Mouse (Mus musculus) embryo, embryonic 10.5 days (tissue): ENCODE data around the gene Ccpg1.

Experiments used
- DNase-seq: peaks from one replicate; pipeline ENCODE4 v3.0.0-alpha.2; 2015; ENCODE audit warnings: low spot score

The Ccpg1 gene

DNA sequence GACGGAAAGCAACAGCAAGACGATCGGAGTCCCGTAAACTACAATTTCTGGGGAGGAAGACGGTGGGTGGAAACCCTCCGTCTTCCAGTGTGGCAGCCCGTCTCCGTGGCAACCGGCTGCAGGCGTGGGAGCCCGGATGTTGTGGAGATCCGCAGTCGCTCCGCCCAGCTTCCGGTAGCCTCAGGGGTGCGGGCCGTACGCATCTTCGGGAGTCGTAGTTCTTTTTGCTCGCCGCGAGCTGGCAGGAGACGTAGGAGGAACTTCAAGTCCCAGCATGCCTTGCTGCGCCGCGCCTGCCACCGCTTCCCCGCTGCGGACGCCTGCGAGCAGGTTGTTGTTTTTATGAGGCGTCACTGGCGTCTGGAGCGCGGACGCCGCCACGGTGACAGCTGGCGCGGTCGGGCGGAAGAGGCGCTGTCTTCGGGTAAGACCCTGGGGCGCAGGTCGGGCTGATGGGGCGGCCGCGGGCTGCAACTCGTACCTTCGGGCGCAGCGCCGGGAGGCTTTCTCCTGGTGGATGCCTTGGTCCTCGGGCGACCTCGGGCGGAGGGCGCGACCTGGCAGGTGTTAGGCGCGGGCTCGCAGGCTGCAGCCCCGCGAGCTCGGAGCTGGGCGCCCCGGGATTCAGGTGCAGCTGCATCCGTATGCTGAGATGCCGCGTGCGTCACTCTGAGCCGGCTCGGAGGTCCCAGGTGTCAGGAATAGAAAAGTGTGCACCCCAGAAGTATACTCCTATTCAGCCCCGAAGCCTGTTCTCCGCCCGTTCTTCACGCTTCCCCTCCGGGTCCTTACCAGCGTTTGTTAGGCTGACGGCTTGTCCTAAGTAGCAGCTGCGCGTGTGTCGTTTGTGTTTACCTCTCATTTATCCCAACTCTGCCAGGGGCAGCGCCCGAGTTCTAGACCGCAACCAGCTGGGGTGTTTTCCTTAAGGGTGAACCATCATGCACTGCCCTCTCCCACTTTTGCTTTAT is at the start of gene Ccpg1, which contains the start of gene Ccpg1os:
Gene Ccpg1 (plus strand): TSS at position 180 of the 971 bp plus-strand sequence.
Gene Ccpg1os (minus strand): TSS at position 133 of the 971 bp plus-strand sequence.
- DNase-seq = peak; percentile 98

DNA sequence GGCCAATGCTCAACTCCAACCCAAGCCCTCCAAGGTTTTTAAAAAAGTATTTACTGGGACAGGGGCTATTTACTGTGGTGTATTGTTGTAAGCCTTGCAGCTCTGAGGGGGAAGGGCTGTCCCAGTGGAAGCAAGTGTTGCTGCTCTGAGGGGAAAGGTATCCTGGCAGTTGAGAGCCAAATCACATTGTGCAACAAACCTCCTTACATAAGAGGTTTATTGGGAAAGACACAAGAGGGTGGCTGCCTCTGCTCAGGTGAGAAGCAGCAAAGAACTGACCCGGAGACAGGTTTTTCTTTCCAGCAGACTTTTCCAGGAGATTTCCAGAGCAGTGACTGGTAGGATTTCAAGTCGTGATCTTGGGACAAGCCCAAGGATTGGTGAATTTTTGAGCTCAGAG is 48.9 kb upstream of the Ccpg1 start:
- DNase-seq = no peak

DNA sequence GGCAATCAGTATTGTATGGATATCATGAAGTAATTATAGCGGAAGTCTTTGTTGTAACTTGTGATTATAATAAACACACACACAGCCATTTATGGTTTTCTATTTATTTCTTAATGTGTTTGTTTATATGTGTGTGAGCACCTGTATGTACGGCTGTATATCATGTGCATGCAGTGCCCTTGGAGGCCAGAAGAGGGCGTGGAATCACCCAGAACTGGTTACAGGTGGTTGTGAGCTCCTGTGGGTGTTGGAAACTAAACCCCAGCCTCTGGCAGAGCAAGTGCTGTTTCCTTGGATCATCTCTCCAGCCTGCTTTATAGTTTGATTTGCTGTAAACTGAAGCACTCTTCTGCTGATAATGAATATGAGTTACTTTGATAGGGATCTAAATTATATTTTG is 41.8 kb upstream of the Ccpg1 start:
- no peak for DNase-seq

DNA sequence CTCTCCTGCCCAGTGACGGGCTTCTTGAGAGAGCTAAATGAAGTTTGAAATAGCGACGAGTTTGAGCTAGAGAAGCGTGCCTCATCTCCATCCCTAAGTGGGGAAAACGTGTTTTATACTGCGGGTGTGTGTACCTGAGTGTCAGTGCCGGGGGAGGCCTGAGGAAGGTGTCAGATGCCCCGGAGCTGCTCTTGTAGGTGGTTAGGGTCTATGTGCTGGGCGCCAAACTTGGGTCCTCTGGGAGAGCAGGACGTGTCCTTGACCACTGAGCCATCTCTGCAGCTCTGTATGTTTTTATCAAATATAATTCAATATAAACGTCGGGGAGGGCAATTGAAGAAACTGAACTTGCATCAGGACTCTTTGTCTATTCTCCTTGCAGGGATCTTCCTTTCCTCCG is 40.9 kb upstream of the Ccpg1 start:
- no peak for DNase-seq

DNA sequence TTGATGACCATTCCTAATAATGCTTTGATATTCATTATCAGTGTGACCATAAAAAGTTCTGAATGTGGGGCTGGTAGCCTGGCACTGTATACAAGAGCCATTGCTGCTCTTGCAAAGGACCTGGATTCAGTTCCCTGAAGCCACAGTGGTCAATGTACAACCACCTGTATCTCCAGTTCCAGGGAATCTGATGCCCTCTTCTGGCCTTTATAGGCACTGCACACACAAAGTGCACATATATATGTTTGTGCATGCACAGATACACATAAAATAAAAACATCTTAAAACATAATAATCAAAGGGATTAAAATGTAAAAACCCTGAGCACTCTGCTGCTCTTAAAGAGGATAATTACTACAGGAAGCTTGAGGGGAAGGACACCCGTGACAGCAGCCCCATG is 38.2 kb upstream of the Ccpg1 start:
- no peak for DNase-seq

DNA sequence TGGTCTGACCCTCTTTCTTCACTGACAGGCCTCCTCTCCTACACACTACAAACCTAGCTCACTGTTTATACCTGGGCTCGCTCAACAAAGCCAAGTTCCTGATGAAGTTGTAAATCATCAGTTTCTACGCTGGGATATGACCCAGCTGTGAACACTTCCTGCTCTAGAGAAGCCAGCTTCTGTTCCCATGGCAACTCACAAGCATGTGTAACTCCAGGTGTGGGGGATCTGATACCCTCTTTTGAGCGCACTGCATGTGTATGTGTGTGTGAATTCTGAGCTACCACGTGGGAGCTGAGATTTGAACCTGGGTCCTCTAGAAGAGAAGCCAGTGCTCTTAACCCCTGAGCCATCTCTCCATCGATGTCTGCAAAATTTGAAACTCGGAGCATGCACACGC is 35.7 kb upstream of the Ccpg1 start:
- DNase-seq = peak; percentile 23

DNA sequence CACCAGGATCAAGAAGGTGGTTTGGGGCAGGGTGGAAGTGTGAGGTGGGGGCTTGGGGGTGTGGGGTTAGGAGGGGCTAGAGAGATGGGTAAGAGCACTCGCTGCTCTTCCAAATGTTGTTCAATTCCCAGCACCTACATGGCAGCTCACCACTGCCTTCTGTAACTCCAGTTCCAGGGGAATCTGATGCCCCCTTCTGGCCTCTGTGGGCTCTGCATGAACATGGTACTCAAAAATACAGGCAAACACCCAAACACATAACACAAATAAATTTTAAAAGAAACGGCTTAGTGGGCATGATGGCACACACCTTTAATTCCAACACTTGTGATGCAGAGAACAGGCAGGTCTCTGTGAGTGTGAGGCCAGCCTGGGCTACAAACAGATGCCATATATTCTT is 30.5 kb upstream of the Ccpg1 start:
- DNase-seq = peak; percentile 57

DNA sequence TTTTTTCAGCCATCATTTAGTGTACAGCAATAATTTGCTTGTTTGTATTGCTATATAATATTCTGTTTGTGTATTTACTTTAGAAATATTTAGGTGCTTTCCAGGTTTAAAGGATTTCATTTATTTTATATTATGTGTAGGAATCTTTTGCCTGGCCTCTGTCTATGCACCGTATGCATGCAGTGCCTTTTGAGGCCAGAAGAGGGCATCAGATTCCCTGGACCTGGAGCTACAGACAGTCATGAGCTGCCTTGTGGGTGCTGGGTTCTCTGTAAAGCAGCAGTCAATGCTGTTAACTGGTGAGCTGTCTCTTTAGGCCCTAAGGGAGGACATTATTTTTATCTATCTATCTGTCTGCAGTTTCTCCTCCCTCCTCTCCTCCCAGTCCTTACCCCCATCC is 29.7 kb upstream of the Ccpg1 start:
- DNase-seq = peak; percentile 82

DNA sequence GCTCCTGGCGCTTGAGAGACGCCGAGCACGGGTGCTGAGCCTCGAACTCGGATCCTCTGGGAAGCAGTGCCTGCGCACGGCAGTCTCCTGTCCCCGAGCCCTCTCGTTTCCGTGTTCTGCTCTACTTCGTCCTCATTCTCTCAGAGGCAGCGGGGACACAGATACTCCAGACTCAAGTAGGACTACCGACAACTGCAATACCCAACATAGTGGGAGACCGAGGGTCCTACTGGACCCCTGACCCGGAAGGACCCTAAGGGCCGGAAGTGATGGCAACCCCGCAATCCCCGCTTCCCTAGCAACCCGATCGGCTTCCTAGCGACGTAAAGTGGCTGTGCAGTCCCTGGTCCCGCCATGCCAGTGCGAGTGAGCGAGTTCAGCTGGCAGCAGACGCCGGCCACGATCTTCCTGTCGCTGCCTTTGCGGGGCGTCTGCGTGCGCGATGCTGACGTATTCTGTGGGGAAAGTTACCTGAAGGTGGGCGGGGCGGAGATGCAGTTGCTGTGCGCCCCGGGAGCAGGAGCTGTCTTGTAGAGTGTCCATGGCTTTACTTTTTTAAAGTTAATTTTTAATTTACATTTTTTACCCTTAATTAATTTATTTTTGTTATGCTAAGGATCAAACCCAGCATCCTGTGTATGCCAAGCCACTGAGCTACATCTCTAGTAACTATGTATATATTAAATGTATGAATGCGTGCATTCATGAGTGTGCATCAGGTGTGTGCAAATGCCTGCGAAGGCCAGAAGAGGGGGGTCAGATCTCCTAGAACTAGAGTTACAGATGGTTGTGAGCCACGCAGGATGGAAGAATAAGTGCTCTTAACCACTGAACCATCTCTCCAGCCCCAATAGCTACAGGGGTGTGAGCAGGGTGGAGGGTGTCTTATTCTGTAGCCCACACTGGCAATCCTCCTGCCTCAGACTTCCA is 26.4 kb upstream of the Ccpg1 start, which contains the start of the genes Dyx1c1 and Gm44503:
Gene Dyx1c1 (plus strand): TSS at position 265 of the 930 bp plus-strand sequence.
Gene Gm44503 (plus strand): TSS at position 332 of the 930 bp plus-strand sequence.
- DNase-seq = peak; percentile 95

DNA sequence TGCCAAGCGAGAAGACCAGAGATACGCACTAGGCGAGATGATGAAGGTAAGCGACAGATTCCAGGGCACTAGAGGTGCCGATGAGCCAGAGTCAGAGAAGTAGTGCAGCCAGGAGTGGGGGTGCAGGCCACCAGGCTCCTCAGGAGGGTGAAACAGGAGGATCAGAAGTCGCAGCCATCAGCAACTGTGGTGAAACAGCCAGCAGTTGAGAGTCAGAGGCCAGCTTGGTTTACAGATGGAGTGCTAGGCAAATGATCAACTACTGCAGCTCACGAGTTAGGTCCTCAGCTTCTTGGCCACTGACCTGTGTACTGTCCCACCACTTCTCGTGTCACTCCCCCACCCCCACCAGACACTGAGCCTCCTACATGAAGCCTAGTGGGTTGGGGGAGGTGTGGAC is 23.9 kb upstream of the Ccpg1 start:
- no peak for DNase-seq

DNA sequence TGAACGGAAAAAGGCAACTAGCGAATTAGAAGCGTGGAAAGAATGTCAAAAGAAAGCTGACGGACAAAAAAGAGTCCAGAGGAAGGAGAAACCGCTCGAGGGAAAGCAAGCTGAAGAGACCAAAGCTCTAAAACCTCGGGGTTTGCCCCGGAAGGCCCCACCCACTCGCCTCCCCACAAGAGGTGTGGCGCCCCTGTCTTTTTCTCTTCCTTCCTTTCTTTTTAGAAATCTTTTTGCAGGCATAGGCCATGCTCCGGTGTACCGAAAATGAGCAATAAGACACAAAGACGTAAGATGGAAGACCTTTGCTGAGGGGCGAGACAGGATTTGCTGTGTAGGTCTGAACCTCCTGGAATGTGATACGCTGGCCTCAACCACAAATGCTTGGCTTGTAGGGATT is 23.3 kb upstream of the Ccpg1 start:
- DNase-seq = no peak

DNA sequence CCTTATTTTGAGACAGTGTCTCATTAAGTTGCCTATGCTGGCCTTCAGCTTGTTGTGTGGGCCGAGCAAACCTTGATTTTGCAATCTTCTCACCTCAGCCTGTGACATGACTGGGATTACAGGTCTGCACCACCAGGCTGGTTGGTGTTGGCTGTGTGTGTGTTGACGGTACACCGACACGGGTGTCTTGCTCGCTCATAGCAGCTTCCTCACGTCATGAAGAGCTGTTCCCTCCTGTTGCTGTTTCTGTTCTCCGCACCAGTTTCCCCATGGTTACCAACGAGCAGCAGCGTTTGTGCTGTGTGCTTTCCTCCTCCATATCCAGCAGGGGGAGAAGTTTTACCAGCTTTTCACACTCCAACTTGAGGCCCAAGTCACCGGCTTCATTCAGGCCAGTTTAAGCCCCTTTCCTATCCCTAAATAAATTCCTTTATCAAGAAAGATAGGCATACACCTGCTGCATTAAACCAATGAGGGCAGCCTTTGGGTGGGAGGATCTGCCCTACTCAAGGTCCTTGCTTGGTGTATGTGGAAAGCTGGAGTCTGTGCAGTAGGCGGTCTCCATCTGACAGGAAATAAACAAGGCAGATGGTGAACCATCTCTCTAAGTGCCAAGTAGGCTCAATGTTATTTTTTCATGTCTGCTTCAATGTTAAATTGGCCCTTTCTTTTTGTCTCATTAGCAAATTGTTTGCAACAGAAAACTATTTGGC is 16.7 kb upstream of the Ccpg1 start:
- DNase-seq = peak; percentile 76

DNA sequence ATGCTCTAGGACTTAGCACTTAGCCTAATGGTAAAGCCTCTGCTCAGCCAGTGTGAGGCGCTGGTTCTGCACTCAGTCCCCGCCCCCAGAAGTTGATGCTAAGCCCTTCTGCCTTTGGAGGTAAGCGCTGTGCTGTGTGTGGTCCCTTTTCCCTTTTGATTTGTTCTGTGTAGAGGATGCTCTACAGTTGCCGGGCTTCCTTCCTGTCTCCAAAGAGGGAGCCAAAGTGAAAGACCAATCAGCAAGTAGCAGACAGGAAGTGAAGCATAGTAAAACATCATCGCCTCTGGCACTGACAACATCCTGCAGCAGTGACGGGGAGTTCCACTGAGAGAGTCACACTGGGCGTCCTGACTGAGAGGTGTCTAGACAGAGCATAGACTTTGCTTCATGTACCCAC is 15.4 kb upstream of the Ccpg1 start:
- no peak for DNase-seq

DNA sequence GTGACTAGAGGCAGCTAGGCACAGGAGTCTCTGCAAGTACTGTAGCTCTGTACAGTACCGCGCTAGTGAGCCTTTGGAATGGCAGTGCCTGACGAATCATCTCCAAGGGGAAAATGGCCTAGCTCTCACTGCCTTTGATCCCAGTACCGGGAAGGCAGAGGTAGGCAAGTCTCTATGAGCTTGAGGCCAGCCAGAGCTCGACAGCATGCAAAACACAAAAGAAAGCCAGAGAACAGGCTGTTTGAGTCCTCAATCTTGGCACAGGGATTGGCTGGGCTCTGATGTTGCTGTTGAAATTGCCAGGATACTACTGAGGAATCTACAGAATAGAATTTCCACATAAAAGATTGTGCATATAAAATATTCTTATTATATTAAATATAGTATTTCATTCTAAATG is 12.8 kb upstream of the Ccpg1 start:
- DNase-seq = no peak

DNA sequence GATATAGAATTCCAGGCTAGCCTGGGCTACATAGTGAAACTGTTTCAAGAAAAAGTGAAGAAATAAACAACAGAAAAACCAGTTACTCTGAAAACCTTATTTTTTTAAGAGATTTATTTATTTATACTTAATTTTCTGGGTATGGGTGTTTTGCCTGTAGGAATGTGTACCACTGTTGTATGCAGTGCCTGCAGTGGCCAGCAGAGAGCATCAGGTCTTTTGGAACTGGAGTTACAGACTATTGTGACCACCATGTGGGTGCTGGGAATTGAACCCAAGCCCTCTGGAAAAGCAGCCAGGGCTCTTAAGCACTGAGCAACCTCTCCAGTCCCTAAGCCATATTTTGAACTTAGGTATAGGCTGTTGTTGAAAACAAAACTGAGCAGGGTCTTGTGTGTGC is 12.2 kb upstream of the Ccpg1 start:
- no peak for DNase-seq

DNA sequence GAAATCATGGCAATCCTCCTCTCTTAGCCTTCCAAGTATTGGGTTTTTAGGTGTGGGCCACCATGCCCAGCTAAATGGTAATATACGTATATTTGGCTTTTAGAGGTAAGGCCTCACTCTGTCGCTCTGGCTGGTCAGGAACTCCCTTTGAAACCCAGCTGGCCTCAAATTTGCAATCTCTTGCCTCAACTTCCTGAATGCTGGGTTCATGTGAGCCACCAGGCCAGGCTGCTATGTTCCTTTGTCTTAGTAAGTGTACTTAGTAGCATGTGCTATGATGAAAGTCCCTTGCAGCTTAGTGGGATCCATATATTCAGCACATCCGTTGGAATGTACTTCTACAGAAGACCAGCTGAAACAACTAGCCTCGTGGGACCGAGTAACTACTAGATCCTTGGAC is 10.5 kb upstream of the Ccpg1 start:
- DNase-seq = no peak

DNA sequence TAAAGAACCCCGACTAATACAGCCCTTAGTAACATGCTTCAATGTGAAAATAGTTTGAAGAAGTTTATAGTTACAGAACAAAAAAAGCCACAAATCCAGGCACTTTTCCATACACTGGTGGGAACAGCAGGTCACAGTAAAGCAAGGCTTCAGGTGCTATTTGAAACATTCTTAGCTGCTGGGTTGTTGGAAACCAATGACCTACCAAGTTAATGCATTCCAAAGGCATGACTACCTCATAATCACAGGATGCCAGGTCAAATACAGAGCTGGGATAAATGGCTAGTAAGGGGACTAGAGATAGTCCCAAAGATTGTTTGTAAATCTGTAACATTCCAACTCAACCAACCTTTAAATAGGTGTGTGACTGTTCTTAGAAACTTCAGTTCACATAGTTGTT is 10.0 kb upstream of the Ccpg1 start:
- DNase-seq = no peak

DNA sequence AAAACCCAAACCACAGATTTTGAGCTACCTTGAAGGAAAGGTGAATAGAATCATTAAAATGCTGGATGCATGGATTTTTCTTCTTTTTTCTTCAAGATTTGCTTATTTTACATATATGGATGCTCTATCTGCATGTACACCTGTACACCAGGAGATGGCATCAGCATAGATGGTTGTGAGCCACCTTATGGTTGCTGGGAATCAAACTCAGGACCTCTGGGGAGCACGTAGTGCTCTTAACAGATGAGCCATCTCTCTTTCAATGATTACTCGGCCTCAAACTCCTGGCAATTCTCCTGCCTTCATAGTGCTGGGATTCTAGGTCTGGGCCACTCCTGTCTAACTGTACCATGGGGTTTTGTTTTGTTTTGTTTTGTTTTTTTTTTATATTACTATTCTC is 2.2 kb upstream of the Ccpg1 start:
- no peak for DNase-seq

DNA sequence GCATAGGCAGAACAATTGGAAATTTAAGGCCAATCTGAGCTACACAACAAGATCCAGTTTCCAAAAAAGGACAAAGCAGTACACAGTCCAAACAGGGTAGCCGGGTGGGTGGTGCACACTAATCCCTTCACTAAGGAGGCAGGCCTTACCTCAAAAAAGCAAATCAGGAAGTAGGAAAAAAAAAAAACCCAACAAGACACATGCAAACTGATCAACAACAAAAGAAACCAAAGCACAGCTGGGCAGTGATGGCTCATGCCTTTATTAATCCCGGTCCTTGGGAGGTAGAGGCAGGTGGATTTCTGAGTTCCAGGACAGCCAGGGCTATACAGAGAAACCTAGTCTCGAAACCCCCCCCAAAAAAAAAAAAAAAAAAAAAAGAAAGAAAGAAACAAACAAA is 2.5 kb downstream of the Ccpg1 start:
- no peak for DNase-seq

DNA sequence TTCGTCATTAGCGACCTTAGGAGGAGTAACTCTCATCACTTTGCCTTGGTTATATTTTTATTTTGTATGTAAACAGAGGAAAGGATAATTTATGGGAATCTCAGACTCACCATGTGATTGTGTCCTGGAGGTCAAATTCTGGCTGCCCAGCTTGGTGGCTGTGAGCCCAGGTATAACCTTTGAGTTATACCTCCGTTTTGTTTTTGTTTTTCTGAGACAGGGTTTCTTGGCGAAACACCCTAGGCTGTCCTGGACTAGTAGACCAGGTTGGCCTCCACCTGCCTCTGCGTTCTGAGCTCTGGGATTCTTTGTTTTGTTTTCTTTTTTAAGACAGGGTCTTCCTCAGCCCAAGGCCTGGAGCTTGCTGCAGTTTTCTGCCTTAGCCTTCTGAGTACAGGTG is 3.5 kb downstream of the Ccpg1 start:
- no peak for DNase-seq

DNA sequence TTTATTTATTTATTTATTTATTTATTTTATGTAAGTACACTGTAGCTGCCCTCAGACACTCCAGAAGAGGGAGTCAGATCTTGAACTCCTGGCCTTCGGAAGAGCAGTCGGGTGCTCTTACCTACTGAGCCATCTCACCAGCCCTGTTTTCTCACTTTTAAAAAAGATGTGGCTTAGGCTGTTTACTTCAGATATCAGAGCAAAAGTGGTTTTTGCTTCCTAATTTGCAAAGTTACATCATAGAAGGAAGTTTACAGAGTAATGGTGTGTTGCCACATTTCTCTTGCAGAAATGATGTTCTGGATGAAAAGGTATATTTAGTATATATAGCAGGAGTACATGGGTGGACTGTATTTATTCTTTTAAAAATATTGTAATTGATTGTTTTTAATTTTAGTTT is 6.2 kb downstream of the Ccpg1 start:
- DNase-seq = no peak

DNA sequence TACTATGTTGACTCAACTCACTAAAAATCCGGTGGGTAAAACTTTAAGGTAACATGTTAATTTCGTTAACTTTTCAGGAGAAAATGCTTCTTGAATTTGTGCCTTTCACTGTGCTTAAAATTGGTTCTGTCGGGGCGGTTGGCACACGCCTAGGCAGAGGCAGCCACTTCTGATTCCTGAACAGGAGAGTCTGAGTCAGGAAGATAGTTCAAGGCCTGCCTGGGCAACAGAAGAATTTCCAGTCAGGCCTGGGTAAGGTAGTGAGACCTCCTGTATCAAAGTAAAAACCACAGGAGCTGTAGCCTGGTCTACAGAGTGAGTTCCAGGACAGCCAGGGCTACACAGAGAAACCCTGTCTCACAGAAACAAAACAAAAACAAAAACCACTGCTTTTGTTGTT is 7.3 kb downstream of the Ccpg1 start:
- DNase-seq = no peak
